21 mouse cellular contexts compared by ENCODE assay signal in genomic region chr11:53510351-53510750, GRCm38 (mm10). TPM values are rescaled to one million over a fixed set of nuclear protein-coding genes. Genes with fewer than 3 reads are reported as not detected.
"Had no signal": no experiment of that assay in that cellular context is flagged by ENCODE, and none has a peak within 500 bp of the region (broad histone marks: within the 10 kb centered on the region; RNA-seq: fewer than 3 reads in every experiment).

No protein-coding gene starts in this region.

- H3K36me3 ChIP-seq: limb, embryonic 12.5 days; midbrain, embryonic 12.5 days; neural tube, embryonic 13.5 days had no signal

- H3K27ac ChIP-seq: limb, embryonic 12.5 days; liver, embryonic 14.5 days; midbrain, embryonic 12.5 days; neural tube, embryonic 13.5 days had no signal

- H3K4me3 ChIP-seq: limb, embryonic 12.5 days; midbrain, embryonic 12.5 days; neural tube, embryonic 13.5 days had no signal

- H3K9me3 ChIP-seq: limb, embryonic 12.5 days; midbrain, embryonic 12.5 days; neural tube, embryonic 13.5 days had no signal

- H3K4me1 ChIP-seq: midbrain, embryonic 12.5 days had no signal

- H3K27me3 ChIP-seq: limb, embryonic 12.5 days; neural tube, embryonic 13.5 days had no signal

- ATAC-seq: midbrain, embryonic 16.5 days had no signal

- DNase-seq: kidney, adult 2 months; kidney, postnatal 36 days; lung, adult 18-20 months; retina, postnatal 1 day; right cerebral cortex, postnatal 4 days; spleen, adult 18-20 months; thymus, adult 18-20 months; thymus, postnatal 14 days had no signal

- H3K4me2 ChIP-seq: limb, embryonic 12.5 days; midbrain, embryonic 12.5 days; neural tube, embryonic 13.5 days had no signal

- H3K9ac ChIP-seq: limb, embryonic 12.5 days; liver, embryonic 14.5 days; midbrain, embryonic 12.5 days; neural tube, embryonic 13.5 days had no signal

RNA-seq across cellular contexts. Expression of gene Sowaha, which starts 30.3 kb away (rescaled TPM):
- total RNA-seq: liver, adult 2 months had no signal
- polyA plus RNA-seq: liver, adult 2 months had no signal

RNA-seq across cellular contexts. Expression of gene Gm9945, which starts 30.4 kb away (rescaled TPM):
- total RNA-seq: liver, adult 2 months; megakaryocyte-erythroid progenitor cell, adult 5-6 weeks had no signal
- polyA plus RNA-seq: kidney, adult 2 months; kidney, embryonic 16.5 days; limb, embryonic 12.5 days; liver, adult 2 months; lung, embryonic 16.5 days; midbrain, embryonic 12.5 days; midbrain, embryonic 16.5 days; neural tube, embryonic 13.5 days; stomach, embryonic 14.5 days had no signal

RNA-seq across cellular contexts. Expression of gene Gm9837, which starts 40.1 kb away (rescaled TPM):
- total RNA-seq: layer of hippocampus, postnatal 14 days; left cerebral cortex, adult 18-20 months; liver, adult 2 months; megakaryocyte-erythroid progenitor cell, adult 5-6 weeks had no signal
- polyA plus RNA-seq: kidney, adult 2 months; kidney, embryonic 16.5 days; limb, embryonic 12.5 days; liver, adult 2 months; liver, embryonic 14.5 days; lung, embryonic 16.5 days; midbrain, embryonic 12.5 days; midbrain, embryonic 16.5 days; neural tube, embryonic 13.5 days; stomach, embryonic 14.5 days; urinary bladder, adult 2 months had no signal

RNA-seq across cellular contexts. Expression of gene Shroom1, which starts 53.3 kb away (rescaled TPM):
- total RNA-seq: megakaryocyte-erythroid progenitor cell, adult 5-6 weeks had no signal
